Mouse (Mus musculus): ENCODE results near the gene Zfp551. TPM values are rescaled to one million over a fixed set of nuclear protein-coding genes. Genes with fewer than 3 reads are reported as not detected.

Zfp551 gene
- polyA plus RNA-seq (2015; fragmentation: Nextera tagmentation; extraction: Ambion mirVana) = 1.7 and 1.8 TPM in 2 replicates

DNA sequence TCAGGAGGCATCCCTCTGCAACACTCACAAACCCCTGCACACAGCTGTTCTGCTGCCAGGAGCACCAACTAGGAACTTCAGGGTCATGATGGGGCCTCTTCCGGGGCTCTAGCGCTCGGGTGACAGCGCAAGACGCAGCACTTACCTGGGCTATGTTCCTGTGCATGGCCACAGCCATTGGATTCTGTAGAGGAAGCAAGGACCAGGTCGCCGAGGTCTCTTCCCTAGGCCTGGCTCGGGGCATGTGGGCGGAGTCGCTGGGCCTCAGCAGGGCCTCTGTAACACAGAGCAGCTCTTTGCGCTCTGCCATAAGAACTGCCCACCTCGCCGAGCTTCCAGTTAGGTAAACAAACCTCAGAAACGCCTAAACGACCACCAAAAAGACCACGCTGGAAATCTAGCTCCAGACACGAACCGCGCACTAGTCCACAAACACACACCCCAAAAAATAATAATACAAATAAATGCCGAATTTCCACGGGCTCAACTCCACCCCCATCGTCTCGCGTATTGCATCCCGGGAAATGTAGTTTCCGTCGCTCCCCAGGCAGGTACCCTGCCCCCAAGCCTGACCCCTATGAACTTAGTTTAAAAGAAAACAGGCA is at the start of gene Zfp551:
Gene Zfp551, minus strand, starts transcription at position 507 of the 605 bp plus-strand sequence.

DNA sequence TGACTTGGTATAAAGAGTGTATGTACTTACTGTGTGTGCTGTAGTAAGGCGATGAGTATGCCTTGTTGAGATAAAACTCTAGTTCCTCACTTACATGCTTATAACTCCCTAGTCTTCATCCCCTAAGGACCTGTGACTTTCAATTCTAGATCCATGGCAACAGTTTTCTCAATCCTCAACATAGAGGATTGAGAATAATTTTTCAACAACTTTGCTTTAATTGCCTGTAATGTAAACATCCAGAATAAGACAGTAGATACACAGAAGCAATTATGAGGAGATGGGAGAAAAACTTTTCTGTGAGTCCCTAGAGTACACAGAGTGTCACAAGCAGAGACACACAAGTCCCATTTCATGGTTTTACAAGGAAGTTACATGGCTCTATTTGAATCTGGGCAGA is 53.4 kb downstream of the Zfp551 start, which contains the start of gene Vmn1r84:
Gene Vmn1r84, minus strand, starts transcription at position 101 of the 400 bp plus-strand sequence.

Other genes starting within 250 kb of the Zfp551 start
- gene Vmn1r80, start 233.5 kb downstream of the Zfp551 start, polyA plus RNA-seq (2015; fragmentation: Nextera tagmentation; extraction: Ambion mirVana) = not detected in 2 replicates
- gene Vmn1r81, start 154.5 kb downstream of the Zfp551 start, polyA plus RNA-seq (2015; fragmentation: Nextera tagmentation; extraction: Ambion mirVana) = not detected in 2 replicates
- gene Vmn1r82, start 122.3 kb downstream of the Zfp551 start, polyA plus RNA-seq (2015; fragmentation: Nextera tagmentation; extraction: Ambion mirVana) = not detected in 2 replicates
- gene Vmn1r83, start 93.3 kb downstream of the Zfp551 start, polyA plus RNA-seq (2015; fragmentation: Nextera tagmentation; extraction: Ambion mirVana) = not detected in 2 replicates
- not detected in 2 replicates for gene Vmn1r84, start 53.5 kb downstream of the Zfp551 start, polyA plus RNA-seq (2015; fragmentation: Nextera tagmentation; extraction: Ambion mirVana)
- 8.1 and 8.3 TPM in 2 replicates for gene Zfp606, start 55.5 kb upstream of the Zfp551 start, polyA plus RNA-seq (2015; fragmentation: Nextera tagmentation; extraction: Ambion mirVana)
- not detected in 2 replicates for gene 2900092C05Rik, start 89.8 kb upstream of the Zfp551 start, polyA plus RNA-seq (2015; fragmentation: Nextera tagmentation; extraction: Ambion mirVana)
- gene Vmn2r53, start 186.0 kb upstream of the Zfp551 start, polyA plus RNA-seq (2015; fragmentation: Nextera tagmentation; extraction: Ambion mirVana) = not detected in 2 replicates
- gene Vmn2r54, start 217.6 kb upstream of the Zfp551 start, polyA plus RNA-seq (2015; fragmentation: Nextera tagmentation; extraction: Ambion mirVana) = not detected in 2 replicates

All from skeletal muscle tissue, postnatal 0 days (tissue).